Comparison of ENCODE assay signal across 22 mouse cellular contexts in the genomic region with DNA sequence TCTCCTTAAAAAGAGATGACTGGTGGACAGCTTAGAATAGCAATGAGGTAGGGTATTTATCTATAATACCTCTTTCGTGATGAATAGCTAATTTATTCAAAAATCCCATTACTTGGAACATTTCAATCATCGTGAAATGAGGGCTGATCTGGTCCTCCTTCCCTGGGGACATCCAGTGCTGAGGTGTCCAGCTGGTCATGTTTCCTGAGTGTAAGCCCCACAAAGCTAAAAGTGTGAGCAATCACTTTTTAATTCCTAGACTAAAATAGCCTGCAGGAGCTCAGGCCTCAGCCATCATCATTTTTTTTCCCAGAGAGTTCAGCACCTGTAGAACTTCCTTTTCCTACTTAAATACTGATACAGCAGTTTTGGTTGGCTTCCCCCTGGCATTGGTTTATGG.
A peak's percentile ranks its signal among the peaks of the same experiment; 100 is the strongest.
DNase-seq lines count a peak whose midpoint lies in the region; ATAC-seq and TF ChIP-seq lines count a peak whose summit lies in the region.
"Had no signal": no experiment of that assay in that cellular context is flagged by ENCODE, and none has a peak within 500 bp of the region (broad histone marks: within the 10 kb centered on the region; RNA-seq: fewer than 3 reads in every experiment).

No protein-coding gene starts in this region.

- no peaks in the 10 kb centered on the region for H3K36me3 ChIP-seq in forebrain, embryonic 14.5 days (ENCODE audit: control insufficient read depth, insufficient read depth, low read length)
- H3K36me3 ChIP-seq in forebrain, embryonic 10.5 days (replicated peaks) = no peaks in the 10 kb centered on the region
- H3K36me3 ChIP-seq in hindbrain, embryonic 12.5 days = no peaks in the 10 kb centered on the region
- no peaks in the 10 kb centered on the region for H3K36me3 ChIP-seq in hindbrain, embryonic 13.5 days
- no peaks in the 10 kb centered on the region for H3K36me3 ChIP-seq in midbrain, embryonic 13.5 days
- H3K36me3 ChIP-seq in midbrain, embryonic 15.5 days (replicated peaks) = no peaks in the 10 kb centered on the region
- H3K36me3 ChIP-seq: forebrain, embryonic 12.5 days; heart, embryonic 12.5 days had no signal

- H3K4me1 ChIP-seq in forebrain, embryonic 14.5 days (ENCODE audit: control insufficient read depth, insufficient read depth, low read length) = no peaks in the 10 kb centered on the region
- peaks cover 5% of the 10 kb centered on the region; the same call in 1 of the 2 replicates for H3K4me1 ChIP-seq in forebrain, embryonic 10.5 days
- peaks cover 4% of the 10 kb centered on the region; the same call in 1 of the 2 replicates for H3K4me1 ChIP-seq in hindbrain, embryonic 12.5 days
- H3K4me1 ChIP-seq in hindbrain, embryonic 13.5 days (replicated peaks) = peaks cover 9% of the 10 kb centered on the region; the same call in 1 of the 2 replicates
- no peaks in the 10 kb centered on the region for H3K4me1 ChIP-seq in midbrain, embryonic 13.5 days (replicated peaks)
- H3K4me1 ChIP-seq in midbrain, embryonic 15.5 days = no peaks in the 10 kb centered on the region
- peaks cover 8% of the 10 kb centered on the region for H3K4me1 ChIP-seq in embryonic fibroblast, embryonic 13.5 days (ENCODE audit: control insufficient read depth, insufficient read depth, low read length)
- H3K4me1 ChIP-seq: forebrain, embryonic 12.5 days had no signal

- no peak overlapping the region for H3K4me3 ChIP-seq in forebrain, embryonic 14.5 days (ENCODE audit: low read depth, low read length)
- H3K4me3 ChIP-seq in forebrain, embryonic 10.5 days = no peak overlapping the region
- no peak overlapping the region for H3K4me3 ChIP-seq in hindbrain, embryonic 12.5 days
- no peak overlapping the region for H3K4me3 ChIP-seq in hindbrain, embryonic 13.5 days
- no peak overlapping the region for H3K4me3 ChIP-seq in midbrain, embryonic 13.5 days (replicated peaks)
- no peak overlapping the region for H3K4me3 ChIP-seq in midbrain, embryonic 15.5 days
- no peak overlapping the region for H3K4me3 ChIP-seq in embryonic fibroblast, embryonic 13.5 days (ENCODE audit: insufficient read depth, low read length)
- H3K4me3 ChIP-seq: forebrain, embryonic 12.5 days; heart, embryonic 12.5 days had no signal

- H3K9ac ChIP-seq in forebrain, embryonic 14.5 days (ENCODE audit: low read length) = no peak overlapping the region
- H3K9ac ChIP-seq in hindbrain, embryonic 12.5 days = no peak overlapping the region
- H3K9ac ChIP-seq in hindbrain, embryonic 13.5 days = no peak overlapping the region
- H3K9ac ChIP-seq in midbrain, embryonic 13.5 days (replicated peaks) = no peak overlapping the region
- H3K9ac ChIP-seq in midbrain, embryonic 15.5 days = no peak overlapping the region
- H3K9ac ChIP-seq: forebrain, embryonic 12.5 days; heart, embryonic 12.5 days; hindbrain, embryonic 14.5 days had no signal

- no peak for TF ChIP-seq CTCF in embryonic fibroblast, embryonic 13.5 days (IDR thresholded peaks at IDR 0.05; ENCODE audit: borderline replicate concordance, insufficient read depth, low read length)

- H3K27me3 ChIP-seq in forebrain, embryonic 14.5 days (replicated peaks; ENCODE audit: control insufficient read depth, insufficient read depth, low read length) = no peaks in the 10 kb centered on the region
- H3K27me3 ChIP-seq in forebrain, embryonic 10.5 days (ENCODE audit: poor library complexity, severe bottlenecking) = no peaks in the 10 kb centered on the region
- H3K27me3 ChIP-seq in hindbrain, embryonic 12.5 days = no peaks in the 10 kb centered on the region
- no peaks in the 10 kb centered on the region for H3K27me3 ChIP-seq in hindbrain, embryonic 13.5 days
- no peaks in the 10 kb centered on the region for H3K27me3 ChIP-seq in midbrain, embryonic 13.5 days
- no peaks in the 10 kb centered on the region for H3K27me3 ChIP-seq in midbrain, embryonic 15.5 days (replicated peaks)
- H3K27me3 ChIP-seq: forebrain, embryonic 12.5 days; heart, embryonic 12.5 days had no signal

- H3K27ac ChIP-seq in forebrain, embryonic 14.5 days (ENCODE audit: low read depth, low read length) = no peak overlapping the region; the same call in 1 of the 2 replicates
- H3K27ac ChIP-seq in forebrain, embryonic 10.5 days = no peak overlapping the region
- no peak overlapping the region for H3K27ac ChIP-seq in hindbrain, embryonic 12.5 days
- H3K27ac ChIP-seq in hindbrain, embryonic 13.5 days = no peak overlapping the region
- H3K27ac ChIP-seq in midbrain, embryonic 13.5 days = no peak overlapping the region
- no peak overlapping the region for H3K27ac ChIP-seq in midbrain, embryonic 15.5 days
- H3K27ac ChIP-seq in embryonic fibroblast, embryonic 13.5 days (ENCODE audit: insufficient read depth, low read length) = peak overlapping the region; percentile 97
- H3K27ac ChIP-seq: forebrain, embryonic 12.5 days; hindbrain, embryonic 14.5 days; hindbrain, postnatal 0 days had no signal

- no peak for TF ChIP-seq POLR2A in embryonic fibroblast, embryonic 13.5 days (IDR thresholded peaks at IDR 0.05; ENCODE audit: low read depth, low read length)

- WGBS in forebrain, embryonic 14.5 days = 57% methylated on average over 2 of the region's 2 CpGs
- WGBS in forebrain, embryonic 10.5 days = 90% methylated on average over 2 of the region's 2 CpGs
- 71% methylated on average over 2 of the region's 2 CpGs for WGBS in hindbrain, embryonic 12.5 days
- 59% methylated on average over 2 of the region's 2 CpGs for WGBS in hindbrain, embryonic 13.5 days
- WGBS in midbrain, embryonic 13.5 days = 24% methylated on average over 2 of the region's 2 CpGs
- 13% methylated on average over 2 of the region's 2 CpGs for WGBS in midbrain, embryonic 15.5 days

- H3K4me2 ChIP-seq in forebrain, embryonic 14.5 days (ENCODE audit: low read length) = no peak overlapping the region
- H3K4me2 ChIP-seq in hindbrain, embryonic 12.5 days (replicated peaks) = no peak overlapping the region
- H3K4me2 ChIP-seq in hindbrain, embryonic 13.5 days = no peak overlapping the region
- no peak overlapping the region for H3K4me2 ChIP-seq in midbrain, embryonic 13.5 days (replicated peaks)
- no peak overlapping the region for H3K4me2 ChIP-seq in midbrain, embryonic 15.5 days
- H3K4me2 ChIP-seq: forebrain, embryonic 12.5 days; heart, embryonic 12.5 days; hindbrain, embryonic 14.5 days had no signal

- peaks cover 5% of the 10 kb centered on the region; the same call in 1 of the 2 replicates for H3K9me3 ChIP-seq in forebrain, embryonic 14.5 days (replicated peaks; ENCODE audit: control insufficient read depth, low read length)
- H3K9me3 ChIP-seq in forebrain, embryonic 10.5 days = no peaks in the 10 kb centered on the region
- H3K9me3 ChIP-seq in hindbrain, embryonic 12.5 days (replicated peaks) = 0 out of 2 replicates have a peak, but pooled peaks cover 3% of the 10 kb centered on the region
- no peaks in the 10 kb centered on the region for H3K9me3 ChIP-seq in hindbrain, embryonic 13.5 days
- no peaks in the 10 kb centered on the region for H3K9me3 ChIP-seq in midbrain, embryonic 13.5 days
- H3K9me3 ChIP-seq in midbrain, embryonic 15.5 days = no peaks in the 10 kb centered on the region
- H3K9me3 ChIP-seq: forebrain, embryonic 12.5 days; heart, embryonic 12.5 days had no signal

- DNase-seq in forebrain, embryonic 14.5 days (ENCODE audit: low spot score) = peak; percentile 20
- DNase-seq in forebrain, embryonic 10.5 days (ENCODE audit: extremely low spot score, low spot score) = no peak
- DNase-seq: adrenal gland, adult 2 months; adrenal gland, postnatal 14 days; B cell, adult 2 months; cerebellum, adult 11 months; cerebellum, adult 8-10 months; cerebellum, postnatal 14 days; gastrocnemius, postnatal 25 days; heart, adult 18-20 months; heart, postnatal 14 days had no signal

- no peak for ATAC-seq in forebrain, embryonic 14.5 days
- 0 out of 2 replicates have a peak, but pooled peaks have one; percentile 32 for ATAC-seq in hindbrain, embryonic 12.5 days (ENCODE audit: low FRiP score)
- no peak for ATAC-seq in hindbrain, embryonic 13.5 days (ENCODE audit: low FRiP score)
- peak; percentile 66; the same call in 1 of the 2 replicates for ATAC-seq in midbrain, embryonic 13.5 days
- no peak for ATAC-seq in midbrain, embryonic 15.5 days (replicated peaks)
- ATAC-seq: hindbrain, postnatal 0 days; inflammation-experienced regulatory T-cells, adult 6 months; intestine, embryonic 16.5 days had no signal

Comparison
In these comparisons a context has a peak if more than half of its experiments do, and no peak if none do; other contexts are left out.
1. ATAC-seq: peak in hindbrain, embryonic 12.5 days (single experiment) and midbrain, embryonic 13.5 days (single experiment); none in forebrain, embryonic 14.5 days (single experiment), hindbrain, embryonic 13.5 days (single experiment) and midbrain, embryonic 15.5 days (single experiment).